Mouse (Mus musculus) cerebellum, adult 18-20 months (tissue): ENCODE measurements around the gene Gabrb3.

Experiments
- DNase-seq, 2 experiments: peaks; one replicate each; pipeline ENCODE4 v3.0.0; 2021

The Gabrb3 gene

GRCm38 (mm10) chr7:57706976-57707740, 287.7 kb downstream of the Gabrb3 start:
- DNase-seq: peak; percentile 12 to 18

DNA sequence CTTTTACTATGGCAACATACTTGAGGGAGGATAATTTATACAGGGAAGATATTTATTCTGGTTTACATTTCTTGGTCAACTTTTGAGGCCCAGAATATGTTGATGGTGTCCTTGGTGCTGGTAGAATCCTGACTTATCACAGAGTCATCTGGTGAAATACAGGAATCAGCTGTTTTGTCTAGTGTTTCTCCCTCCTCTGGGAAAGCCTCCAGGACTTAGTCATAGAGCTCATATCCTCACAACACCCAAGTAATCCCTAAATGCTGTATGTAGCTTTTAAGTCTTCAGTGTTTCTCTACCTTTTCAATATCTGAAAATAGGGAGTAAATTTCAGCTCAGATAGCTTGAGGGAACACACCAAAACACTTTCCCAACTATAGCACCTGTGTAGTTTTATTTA, 292.2 kb downstream of the Gabrb3 start:
- no peak for DNase-seq

- peak; percentile 21 to 35 for DNase-seq
These were observed 327.3 kb downstream of the Gabrb3 start for GRCm38 (mm10) chr7:57746836-57747235.

- DNase-seq: no peak
These were observed 341.0 kb downstream of the Gabrb3 start for GRCm38 (mm10) chr7:57760466-57760865.

GRCm38 (mm10) chr7:57778754-57779153, 359.3 kb downstream of the Gabrb3 start:
- DNase-seq: no peak

DNA sequence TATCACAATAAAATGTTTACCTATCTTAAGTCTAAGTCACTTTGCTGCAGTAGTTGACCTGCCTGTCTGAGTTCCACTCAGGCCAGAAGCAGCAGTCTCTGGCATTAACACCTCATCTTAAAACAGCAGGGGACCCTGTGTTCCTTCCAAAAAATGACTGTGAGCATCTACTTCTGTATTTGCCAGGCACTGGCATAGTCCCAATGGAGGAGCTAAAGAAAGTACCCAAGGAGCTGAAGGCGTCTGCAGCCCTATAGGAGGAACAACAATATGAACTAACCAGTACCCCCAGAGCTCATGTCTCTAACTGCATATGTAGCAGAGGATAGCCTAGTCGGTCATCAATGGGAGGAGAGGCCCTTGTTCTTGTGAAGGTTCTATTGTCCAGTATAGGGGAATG, 366.6 kb downstream of the Gabrb3 start:
- DNase-seq: peak; percentile 13 to 30

DNA sequence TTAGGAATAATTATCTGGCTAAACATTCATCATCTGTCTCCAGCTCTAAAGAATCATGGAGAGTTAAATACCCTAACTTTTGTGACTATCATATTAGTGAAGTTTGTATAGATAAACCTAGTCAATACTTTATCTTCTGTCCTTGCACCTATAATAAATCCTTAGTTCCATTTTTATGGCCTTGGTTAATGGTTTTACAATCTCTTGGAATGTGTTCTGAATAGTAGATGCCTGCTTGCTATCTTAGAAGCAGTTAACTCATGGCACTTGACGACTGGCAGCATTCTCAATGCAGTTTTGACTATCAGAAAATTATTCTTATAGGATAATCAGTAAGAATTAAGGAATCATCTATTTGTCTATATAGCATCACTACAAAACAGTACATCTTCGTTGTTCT, 368.0 kb downstream of the Gabrb3 start:
- DNase-seq: no peak

DNA sequence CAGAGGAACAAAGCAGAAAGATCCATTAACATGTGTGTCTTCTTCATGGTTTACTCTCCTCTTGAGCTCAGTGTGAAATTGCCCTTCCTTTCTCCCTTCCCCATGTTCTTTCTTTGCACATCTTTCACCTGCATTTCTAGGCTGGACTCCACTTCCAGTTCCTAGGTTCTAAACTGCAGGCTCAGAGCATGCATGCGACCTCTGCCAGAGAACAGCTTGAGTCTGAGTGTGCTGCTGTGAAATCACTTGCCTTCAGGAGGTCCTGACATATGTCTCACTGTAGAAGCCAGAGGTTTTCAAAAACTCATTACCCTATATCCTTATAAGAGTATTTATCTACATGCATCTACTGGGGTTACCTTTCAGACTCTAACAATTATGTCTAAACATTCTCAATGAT, 383.8 kb downstream of the Gabrb3 start:
- DNase-seq: peak; percentile 21 to 23

DNA sequence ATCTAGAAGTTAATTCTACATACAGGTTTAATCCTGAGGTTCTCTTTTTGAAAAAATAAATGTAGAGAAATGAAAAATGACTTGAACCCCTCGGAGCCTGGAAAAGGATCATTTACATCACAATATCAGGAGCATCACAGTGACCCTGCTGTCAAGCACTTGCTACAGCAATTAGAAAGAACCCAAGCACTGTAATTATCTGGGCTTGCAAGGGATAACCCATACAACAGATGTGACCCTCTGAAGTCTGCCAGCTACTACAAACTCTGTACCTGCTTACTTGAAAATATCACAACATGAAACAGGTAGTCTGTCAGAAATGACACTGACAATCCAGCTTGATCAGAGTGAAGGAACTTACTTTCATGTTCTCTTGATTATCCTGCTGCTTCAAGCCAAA, 394.2 kb downstream of the Gabrb3 start:
- DNase-seq: no peak

GRCm38 (mm10) chr7:57842383-57842896, 422.9 kb downstream of the Gabrb3 start:
- no peak for DNase-seq

DNA sequence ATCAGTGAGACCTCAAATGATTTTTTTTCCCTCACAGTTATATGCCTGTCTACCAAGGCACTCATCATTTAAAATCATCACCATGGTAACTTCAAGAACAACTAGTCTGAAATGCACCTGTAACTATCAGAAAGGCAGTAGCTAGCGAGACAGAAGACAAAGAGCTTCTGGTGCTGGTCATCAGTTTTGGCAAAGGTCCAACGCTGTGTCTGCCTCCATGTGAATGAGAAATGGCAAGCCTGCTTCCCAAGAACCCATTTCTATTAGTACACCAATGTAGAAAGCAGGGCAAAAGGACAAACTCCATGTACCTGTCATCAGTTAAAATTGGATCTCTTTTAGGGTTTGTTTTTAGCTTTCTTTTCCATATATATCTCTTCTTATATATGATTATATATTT, 448.5 kb downstream of the Gabrb3 start:
- DNase-seq: no peak
